Mouse (Mus musculus): ENCODE data around the gene Plcb3.

The Plcb3 gene

GRCm38 (mm10) chr19:6990712-6991111, 14.4 kb upstream of the Plcb3 start:
- DNase-seq = no peak

GRCm38 (mm10) chr19:6989251-6989650, 13.0 kb upstream of the Plcb3 start:
- no peak for DNase-seq

- no peak for DNase-seq
Observed at GRCm38 (mm10) chr19:6987904-6988285, 11.6 kb upstream of the Plcb3 start.

DNA sequence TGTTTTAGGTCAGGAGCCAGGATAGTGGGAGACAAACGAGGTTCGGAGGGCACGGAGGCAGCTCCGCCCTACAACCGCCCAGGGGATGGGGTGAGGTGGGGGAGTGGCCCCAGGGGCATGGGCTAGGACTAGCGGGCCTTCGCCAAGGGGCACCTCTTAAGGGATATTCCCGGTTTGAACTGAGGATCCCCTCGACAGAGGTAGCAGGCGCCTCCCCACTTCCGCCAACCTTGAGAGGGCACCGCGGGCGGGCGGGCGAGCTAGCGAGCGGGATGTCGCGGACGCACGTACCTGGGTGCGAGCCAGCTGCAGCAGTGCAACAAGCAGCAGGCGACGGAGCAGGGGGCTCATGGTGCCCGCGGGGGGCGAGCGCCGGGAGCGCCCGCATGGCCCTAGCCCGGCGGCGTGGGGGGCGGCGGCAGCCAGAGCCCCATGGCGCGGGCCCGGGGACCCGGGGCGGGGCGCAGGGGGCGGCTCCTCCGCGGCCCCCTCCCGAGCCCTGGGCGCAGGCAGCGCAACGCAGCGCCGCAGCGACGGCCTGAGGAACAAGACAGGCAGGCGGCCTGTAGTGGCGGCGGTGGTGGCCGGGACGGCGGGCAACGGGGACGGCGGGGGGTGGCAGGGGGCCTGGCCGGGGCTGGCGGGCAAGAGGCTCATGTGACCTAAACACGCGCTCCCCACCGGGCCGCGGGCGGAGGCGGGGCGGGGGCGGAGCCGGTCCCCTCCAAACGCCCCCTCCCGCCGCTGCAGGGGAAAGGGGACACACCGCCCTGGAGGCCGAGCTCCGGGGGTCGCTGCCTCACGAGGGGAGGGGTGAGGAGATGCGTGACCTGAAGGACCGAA, 11.0 kb upstream of the Plcb3 start, which contains the start of gene Vegfb:
Gene Vegfb (minus strand): TSS at position 591 of the 843 bp plus-strand sequence.
- DNase-seq = peak; percentile 66

DNA sequence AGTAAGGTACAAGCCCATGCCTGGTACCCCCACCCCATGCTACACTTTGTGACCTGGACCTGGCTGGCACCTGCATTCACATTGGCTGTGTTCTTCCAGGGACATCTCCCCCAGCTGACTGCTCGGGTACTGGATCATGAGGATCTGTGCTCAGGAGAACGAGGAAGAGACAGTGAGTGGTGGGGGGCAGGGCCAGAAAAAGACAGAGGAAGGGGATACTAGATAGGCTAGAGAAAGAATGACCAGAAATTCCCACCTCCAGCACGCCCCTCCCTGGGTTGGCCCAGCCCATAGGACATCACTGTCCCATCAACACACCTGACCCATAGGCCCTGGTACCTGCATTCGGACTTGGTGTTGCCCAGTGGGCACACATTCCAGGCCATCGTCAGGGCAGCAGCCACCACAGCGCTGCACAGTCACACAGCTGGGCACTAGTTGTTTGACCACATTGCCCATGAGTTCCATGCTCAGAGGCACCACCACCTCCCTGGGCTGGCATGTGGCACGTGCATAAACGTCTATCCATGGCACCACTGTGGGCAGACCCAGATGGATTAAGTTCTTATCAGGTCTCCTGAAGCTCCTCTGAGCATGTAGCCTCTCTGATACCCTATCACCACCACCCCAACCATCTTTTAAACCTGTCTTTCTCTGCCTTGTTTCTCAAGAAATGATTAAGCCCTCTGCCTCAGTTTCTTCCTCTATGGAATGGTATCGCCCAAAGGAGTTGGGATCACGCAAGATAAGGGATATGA, 9.9 kb upstream of the Plcb3 start:
- no peak for DNase-seq

GRCm38 (mm10) chr19:6985300-6985699, 9.0 kb upstream of the Plcb3 start:
- DNase-seq = no peak

GRCm38 (mm10) chr19:6983621-6984020, 7.4 kb upstream of the Plcb3 start:
- DNase-seq = no peak

DNA sequence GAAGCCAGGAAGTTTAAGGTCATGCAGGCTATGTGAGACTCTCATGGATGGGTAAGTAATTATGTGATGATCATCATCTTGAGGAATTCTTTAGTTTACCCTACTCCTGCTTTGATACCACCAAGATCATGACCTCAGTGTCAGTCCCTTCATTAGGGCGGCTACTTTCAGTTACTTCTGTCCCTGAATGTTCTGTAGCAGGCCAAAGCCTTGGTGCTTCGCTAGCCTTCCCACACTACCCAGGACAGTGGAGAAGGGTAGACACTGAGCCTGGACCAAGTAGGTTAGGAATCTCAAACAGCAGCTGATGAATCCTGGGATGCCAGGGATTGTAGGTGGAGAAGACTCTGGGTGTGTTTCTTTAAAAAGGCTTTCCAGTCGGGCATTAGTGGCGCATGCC, 5.2 kb upstream of the Plcb3 start:
- no peak for DNase-seq

DNA sequence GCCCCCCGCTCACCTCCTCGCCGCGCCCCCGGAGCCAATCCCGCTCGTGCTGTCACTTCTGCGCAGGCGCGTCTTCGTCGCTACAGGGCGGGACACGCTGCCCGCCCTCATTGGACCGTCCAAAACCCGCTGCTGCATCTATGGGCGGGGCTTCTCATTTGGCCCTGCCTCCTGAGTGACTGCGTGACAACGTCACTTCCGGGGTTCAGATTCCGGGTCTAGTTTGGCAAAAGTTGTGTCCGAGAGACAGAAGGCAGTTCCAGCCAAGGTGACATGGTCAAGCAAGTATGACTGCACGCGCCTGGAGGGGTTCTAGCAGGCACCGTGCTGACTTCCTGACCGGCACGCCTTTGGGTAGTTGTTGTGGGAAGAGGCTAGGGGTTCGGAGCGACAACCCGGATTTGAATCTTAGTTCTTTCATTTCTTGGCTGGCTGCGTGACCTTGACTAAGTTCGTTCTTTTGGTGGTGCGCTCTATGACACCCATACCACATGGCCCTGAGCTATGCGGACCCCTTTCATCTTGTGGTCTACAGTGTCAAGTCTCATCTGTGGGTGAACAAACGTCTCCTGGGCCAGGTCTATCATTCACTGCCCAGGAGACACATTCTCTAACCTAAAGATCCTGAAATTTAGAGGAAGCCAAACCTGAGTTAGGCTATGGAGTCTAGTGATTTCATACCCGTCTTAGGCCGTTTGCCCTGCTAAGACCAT, 4.3 kb upstream of the Plcb3 start, which contains the start of gene Fkbp2:
Gene Fkbp2 (minus strand): TSS at position 121 of the 713 bp plus-strand sequence.
- peak; percentile 99 for DNase-seq

GRCm38 (mm10) chr19:6979486-6980380, 3.5 kb upstream of the Plcb3 start:
- peak; percentile 100 for DNase-seq

DNA sequence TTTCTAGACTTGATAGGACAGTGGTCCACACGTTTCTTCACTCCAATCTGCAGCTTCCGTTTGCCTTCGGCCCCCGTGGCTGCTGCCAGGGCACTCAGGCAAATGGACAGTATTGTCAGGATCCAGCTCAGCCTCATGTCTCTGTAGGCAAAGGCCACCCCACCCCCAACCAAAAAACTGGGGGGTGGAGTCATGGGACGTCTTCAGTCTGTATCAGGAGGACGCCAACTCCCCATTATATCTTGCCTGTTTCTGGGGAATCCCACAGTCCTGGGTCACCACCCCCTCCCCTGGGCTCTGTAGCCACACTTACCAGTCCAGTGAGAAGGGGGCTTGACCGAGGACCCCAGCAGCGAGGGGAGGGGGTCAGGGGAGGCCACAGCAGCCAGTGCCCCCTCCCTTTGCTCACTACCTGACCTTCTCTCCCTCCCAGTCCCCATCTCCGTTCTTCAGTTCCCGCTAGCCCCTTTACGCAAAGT, 2.8 kb upstream of the Plcb3 start:
- peak; percentile 59 for DNase-seq

DNA sequence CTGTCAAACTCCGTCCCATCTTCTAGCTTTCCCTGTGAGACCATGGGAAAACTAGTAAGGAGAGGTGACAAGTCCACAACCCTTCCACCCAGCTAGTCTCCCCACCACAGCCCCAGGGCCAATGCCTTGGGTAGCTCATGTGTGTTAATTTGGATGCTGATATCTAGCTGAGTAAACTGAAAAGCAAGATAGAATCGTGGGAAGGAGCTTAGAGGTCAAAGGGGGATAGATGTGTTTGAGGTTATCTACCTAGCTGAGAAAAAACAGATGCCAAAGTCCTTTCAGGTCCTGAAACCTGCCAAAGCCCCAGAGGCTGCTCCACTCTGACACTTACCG, 2.3 kb upstream of the Plcb3 start:
- no peak for DNase-seq

GRCm38 (mm10) chr19:6977759-6978638, 1.7 kb upstream of the Plcb3 start:
- DNase-seq = no peak

DNA sequence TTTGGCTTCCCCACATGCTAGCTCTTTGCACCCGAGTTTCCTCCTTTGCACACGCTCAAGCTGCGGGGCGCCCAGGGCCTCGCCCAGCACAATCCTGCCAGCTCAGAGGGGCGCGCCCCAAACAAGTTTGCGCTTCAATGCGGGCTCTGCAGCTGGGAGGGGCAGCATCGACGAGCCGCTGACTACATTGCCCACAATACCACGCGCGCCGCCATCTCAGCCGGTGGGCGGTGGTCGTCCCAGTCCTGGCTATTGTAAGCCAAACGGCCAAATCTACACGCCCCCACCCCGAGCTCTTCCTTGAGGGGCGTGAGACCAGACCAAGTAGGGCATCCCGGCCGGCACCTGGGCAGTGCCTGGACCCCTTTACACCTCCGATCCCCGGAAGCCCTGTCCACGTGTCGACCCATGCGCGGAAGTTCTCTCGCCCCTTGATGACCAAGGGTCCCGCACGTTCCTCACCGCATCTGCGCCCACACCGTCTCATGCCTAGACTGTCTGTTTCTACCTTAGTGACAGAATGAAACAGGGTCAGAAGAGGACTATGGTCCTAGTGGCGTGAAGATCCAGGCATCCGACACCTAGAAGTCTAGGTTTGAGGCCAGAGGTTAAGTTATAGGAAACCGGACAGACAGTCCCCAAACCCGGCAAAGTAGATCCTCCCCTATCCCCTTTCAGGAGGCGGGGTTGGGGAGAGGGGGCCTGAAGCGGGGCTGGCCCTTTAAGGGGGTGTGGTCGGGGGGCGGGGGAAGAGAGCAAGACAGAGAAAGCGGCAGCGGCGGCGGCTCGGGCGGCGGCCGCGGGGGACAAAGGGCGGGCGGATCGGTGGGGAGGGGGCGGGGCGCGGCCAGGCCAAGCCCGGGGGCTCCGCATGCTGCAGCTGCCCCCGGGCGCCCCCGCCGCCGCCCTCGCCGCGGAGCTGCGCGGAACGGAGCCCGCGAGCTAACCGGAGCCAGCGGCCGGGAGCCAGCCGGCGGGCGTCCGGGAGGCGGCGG, 1.8 kb downstream of the Plcb3 start, which contains the start of gene Ppp1r14b:
Gene Ppp1r14b (plus strand): TSS at position 758 of the 995 bp plus-strand sequence.
- peak; percentile 74 for DNase-seq

GRCm38 (mm10) chr19:6973581-6974190, 2.6 kb downstream of the Plcb3 start:
- DNase-seq = no peak

- no peak for DNase-seq
Observed at GRCm38 (mm10) chr19:6972247-6972917, 3.9 kb downstream of the Plcb3 start.

GRCm38 (mm10) chr19:6971644-6972043, 4.6 kb downstream of the Plcb3 start:
- no peak for DNase-seq

GRCm38 (mm10) chr19:6970460-6971085, 5.7 kb downstream of the Plcb3 start:
- DNase-seq = no peak
